Mouse (Mus musculus): Measurements from ENCODE around the gene Spire2.

Gene Spire2

GRCm38 (mm10) chr8:123333864-123334263 lies 1.4 kb downstream of the Spire2 start:
- DNase-seq (ENCODE audit: extremely low read depth, low read depth) = no peak

- DNase-seq (ENCODE audit: extremely low read depth, low read depth) = no peak
Observed at GRCm38 (mm10) chr8:123334467-123334866, 2.0 kb downstream of the Spire2 start.

- no peak for DNase-seq (ENCODE audit: extremely low read depth, low read depth)
Observed at GRCm38 (mm10) chr8:123337475-123337874, 5.0 kb downstream of the Spire2 start.

- peak; percentile 38 for DNase-seq (ENCODE audit: extremely low read depth, low read depth)
Observed at GRCm38 (mm10) chr8:123340071-123340470, 7.6 kb downstream of the Spire2 start.

GRCm38 (mm10) chr8:123341040-123342015 lies 8.8 kb downstream of the Spire2 start:
- DNase-seq (ENCODE audit: extremely low read depth, low read depth) = no peak

GRCm38 (mm10) chr8:123342253-123342652 lies 9.7 kb downstream of the Spire2 start:
- DNase-seq (ENCODE audit: extremely low read depth, low read depth) = no peak

- no peak for DNase-seq (ENCODE audit: extremely low read depth, low read depth)
Observed at GRCm38 (mm10) chr8:123342911-123343310, 10.4 kb downstream of the Spire2 start.

GRCm38 (mm10) chr8:123343422-123343821 lies 10.9 kb downstream of the Spire2 start:
- no peak for DNase-seq (ENCODE audit: extremely low read depth, low read depth)

GRCm38 (mm10) chr8:123345135-123345534 lies 12.6 kb downstream of the Spire2 start:
- DNase-seq (ENCODE audit: extremely low read depth, low read depth) = no peak

- no peak for DNase-seq (ENCODE audit: extremely low read depth, low read depth)
Observed at GRCm38 (mm10) chr8:123345856-123346255, 13.3 kb downstream of the Spire2 start.

GRCm38 (mm10) chr8:123347293-123347692 lies 14.8 kb downstream of the Spire2 start:
- no peak for DNase-seq (ENCODE audit: extremely low read depth, low read depth)

GRCm38 (mm10) chr8:123348237-123348843 lies 15.8 kb downstream of the Spire2 start:
- no peak for DNase-seq (ENCODE audit: extremely low read depth, low read depth)

GRCm38 (mm10) chr8:123349073-123349472 lies 16.6 kb downstream of the Spire2 start:
- DNase-seq (ENCODE audit: extremely low read depth, low read depth) = no peak

- DNase-seq (ENCODE audit: extremely low read depth, low read depth) = no peak
Observed at GRCm38 (mm10) chr8:123352118-123352517, 19.6 kb downstream of the Spire2 start.

GRCm38 (mm10) chr8:123352786-123353185 lies 20.3 kb downstream of the Spire2 start:
- no peak for DNase-seq (ENCODE audit: extremely low read depth, low read depth)

- DNase-seq (ENCODE audit: extremely low read depth, low read depth) = no peak
Observed at GRCm38 (mm10) chr8:123353216-123353615, 20.7 kb downstream of the Spire2 start.

GRCm38 (mm10) chr8:123361082-123361739 lies 28.7 kb downstream of the Spire2 start:
- peak; percentile 13 for DNase-seq (ENCODE audit: extremely low read depth, low read depth)

- DNase-seq (ENCODE audit: extremely low read depth, low read depth) = peak; percentile 90
Observed at GRCm38 (mm10) chr8:123373403-123374238, 41.1 kb downstream of the Spire2 start, which contains the start of gene Tcf25. Tcf25 (plus strand) TSS chr8:123373753.

- DNase-seq (ENCODE audit: extremely low read depth, low read depth) = peak; percentile 65
Observed at GRCm38 (mm10) chr8:123374239-123374578, 41.7 kb downstream of the Spire2 start.

GRCm38 (mm10) chr8:123375701-123376100 lies 43.2 kb downstream of the Spire2 start:
- DNase-seq (ENCODE audit: extremely low read depth, low read depth) = no peak

- DNase-seq (ENCODE audit: extremely low read depth, low read depth) = no peak
Observed at GRCm38 (mm10) chr8:123376106-123376505, 43.6 kb downstream of the Spire2 start.
